ENCODE assay signal across 9 mouse cellular contexts in genomic region chr9:56501721-56502542, GRCm38 (mm10).
DNase-seq lines count a peak whose midpoint lies in the region; ATAC-seq lines count a peak whose summit lies in the region.
"Had no signal": no experiment of that assay in that cellular context is flagged by ENCODE, and none has a peak within 500 bp of the region (broad histone marks: within the 10 kb centered on the region; RNA-seq: fewer than 3 reads in every experiment).

No protein-coding gene starts in this region.

- no peak overlapping the region for H3K4me2 ChIP-seq in forebrain, embryonic 11.5 days (ENCODE audit: low read depth, low read length, severe bottlenecking)
- peak overlapping the region; percentile 33 for H3K4me2 ChIP-seq in hindbrain, embryonic 15.5 days

- WGBS in forebrain, embryonic 10.5 days = 55% methylated on average over 10 of the region's 10 CpGs
- WGBS in forebrain, embryonic 11.5 days = 49% methylated on average over 10 of the region's 10 CpGs
- WGBS in hindbrain, embryonic 15.5 days = 39% methylated on average over 10 of the region's 10 CpGs

- no peak overlapping the region for H3K9ac ChIP-seq in forebrain, embryonic 11.5 days (ENCODE audit: low read length)
- H3K9ac ChIP-seq in hindbrain, embryonic 15.5 days = 0 out of 2 replicates have a peak overlapping the region, but pooled peaks have one; percentile 11

- H3K4me3 ChIP-seq in forebrain, embryonic 10.5 days = no peak overlapping the region
- no peak overlapping the region for H3K4me3 ChIP-seq in forebrain, embryonic 11.5 days (ENCODE audit: low read depth, low read length)
- no peak overlapping the region for H3K4me3 ChIP-seq in hindbrain, embryonic 15.5 days

- peaks cover 66% of the 10 kb centered on the region for H3K4me1 ChIP-seq in forebrain, embryonic 10.5 days
- H3K4me1 ChIP-seq in forebrain, embryonic 11.5 days (replicated peaks; ENCODE audit: control insufficient read depth, insufficient read depth, low read length) = peaks cover 12% of the 10 kb centered on the region; the same call in 1 of the 2 replicates
- peaks cover 57% of the 10 kb centered on the region for H3K4me1 ChIP-seq in hindbrain, embryonic 15.5 days (replicated peaks)

- ATAC-seq in forebrain, embryonic 11.5 days (replicated peaks; ENCODE audit: low FRiP score) = no peak
- no peak for ATAC-seq in hindbrain, embryonic 15.5 days (ENCODE audit: low FRiP score, low read depth)

- H3K27ac ChIP-seq in forebrain, embryonic 10.5 days = 0 out of 2 replicates have a peak overlapping the region, but pooled peaks have one; percentile 15
- H3K27ac ChIP-seq in forebrain, embryonic 11.5 days (ENCODE audit: low read depth, low read length) = no peak overlapping the region
- H3K27ac ChIP-seq in hindbrain, embryonic 15.5 days (replicated peaks) = peak overlapping the region; percentile 67

- H3K27me3 ChIP-seq in forebrain, embryonic 10.5 days (ENCODE audit: poor library complexity, severe bottlenecking) = peaks cover 18% of the 10 kb centered on the region
- H3K27me3 ChIP-seq in forebrain, embryonic 11.5 days (ENCODE audit: control insufficient read depth, insufficient read depth, low read length) = no peaks in the 10 kb centered on the region
- H3K27me3 ChIP-seq in hindbrain, embryonic 15.5 days = no peaks in the 10 kb centered on the region
- H3K27me3 ChIP-seq: CH12.LX had no signal

- H3K36me3 ChIP-seq in forebrain, embryonic 10.5 days (replicated peaks) = no peaks in the 10 kb centered on the region
- H3K36me3 ChIP-seq in forebrain, embryonic 11.5 days (ENCODE audit: control insufficient read depth, insufficient read depth, low read length) = no peaks in the 10 kb centered on the region
- no peaks in the 10 kb centered on the region for H3K36me3 ChIP-seq in hindbrain, embryonic 15.5 days

- no peaks in the 10 kb centered on the region for H3K9me3 ChIP-seq in forebrain, embryonic 10.5 days
- no peaks in the 10 kb centered on the region for H3K9me3 ChIP-seq in forebrain, embryonic 11.5 days (ENCODE audit: control insufficient read depth, low read length)
- no peaks in the 10 kb centered on the region for H3K9me3 ChIP-seq in hindbrain, embryonic 15.5 days

- intact Hi-C loops in left cerebral cortex, postnatal 36 days (cut with DNase I) = no loop called here
- intact Hi-C loops in gastrocnemius, postnatal 14 days (cut with DNase I; ENCODE audit: low total_unique reads) = no loop called here

- DNase-seq in forebrain, embryonic 10.5 days (ENCODE audit: extremely low spot score, low spot score) = no peak
- no peak for DNase-seq in forebrain, embryonic 11.5 days (ENCODE audit: low spot score)
- DNase-seq in adrenal gland, postnatal 10 days = peak; percentile 74
- DNase-seq in lung, postnatal 4 days = peak; percentile 58 to 74
- DNase-seq in left cerebral cortex, postnatal 36 days (ENCODE audit: low spot score in 2 of 2) = no peak
- DNase-seq in gastrocnemius, postnatal 14 days = no peak
- DNase-seq in gastrocnemius, adult 8-10 months (ENCODE audit: low spot score in 2 of 2) = no peak

Comparison
In these comparisons a context has a peak if more than half of its experiments do, and no peak if none do; other contexts are left out.
1. DNase-seq: peak in adrenal gland, postnatal 10 days (single experiment) and lung, postnatal 4 days (2 of 2); none in forebrain, embryonic 10.5 days (single experiment), forebrain, embryonic 11.5 days (single experiment), left cerebral cortex, postnatal 36 days (0 of 2), gastrocnemius, postnatal 14 days (single experiment) and gastrocnemius, adult 8-10 months (0 of 2).